10 mouse cellular contexts compared by ENCODE assay signal in genomic region chr7:73138269-73138668, GRCm38 (mm10).
A peak's percentile ranks its signal among the peaks of the same experiment; 100 is the strongest.
DNase-seq lines count a peak whose midpoint lies in the region; ATAC-seq and TF ChIP-seq lines count a peak whose summit lies in the region.
"Had no signal": no experiment of that assay in that cellular context is flagged by ENCODE, and none has a peak within 500 bp of the region (broad histone marks: within the 10 kb centered on the region; RNA-seq: fewer than 3 reads in every experiment).

No protein-coding gene starts in this region.

- peak; percentile 39 for TF ChIP-seq CTCF in Patski (IDR thresholded peaks at IDR 0.05)

- peak; percentile 44; the same call in 1 of the 2 replicates for ATAC-seq in frontal cortex, adult (ENCODE audit: low TSS enrichment)
- no peak for ATAC-seq in Patski

- POLR2A ChIA-PET in Patski (lab: Charles Lee): interaction anchor here (1.3 kb wide), 1 partner anchor 20 kb away, joined by 3 read pairs; no protein-coding TSS in a partner anchor

- in situ Hi-C loops in Patski (cut with MboI; ENCODE audit: low pct_unique_long_range_greater_than_20kb): loop anchor here (25.0 kb wide), 1 partner anchor 499 kb away; no protein-coding TSS in a partner anchor

- CTCF ChIA-PET in Patski (lab: Charles Lee): no interaction called here

- DNase-seq in frontal cortex, postnatal 14 days (ENCODE audit: low spot score in 2 of 2): no peak
- peak; percentile 13 for DNase-seq in kidney, adult 9 months
- DNase-seq in kidney, postnatal 14 days: no peak
- no peak for DNase-seq in Patski (ENCODE audit: low read depth, low spot score)
- DNase-seq in embryo, embryonic 9.5 days (ENCODE audit: extremely low spot score): peak; percentile 55
- no peak for DNase-seq in Muller cell, postnatal 12 days (ENCODE audit: inconsistent ontology term)
- DNase-seq in spleen, postnatal 10 days (ENCODE audit: low spot score in 2 of 2): no peak
- DNase-seq: spleen, adult 18-20 months; thymus, postnatal 14 days had no signal

- no peaks in the 10 kb centered on the region for H3K27me3 ChIP-seq in Patski

Comparison
In these comparisons a context has a peak if more than half of its experiments do, and no peak if none do; other contexts are left out.
1. DNase-seq: peak in kidney, adult 9 months (single experiment) and embryo, embryonic 9.5 days (single experiment); none in frontal cortex, postnatal 14 days (0 of 2), kidney, postnatal 14 days (single experiment), Patski (single experiment), Muller cell, postnatal 12 days (single experiment) and spleen, postnatal 10 days (0 of 2).